Mouse (Mus musculus): ENCODE results near the gene Homer3. TPM values are rescaled to one million over a fixed set of nuclear protein-coding genes. Genes with fewer than 3 reads are reported as not detected.

The Homer3 gene
- polyA plus RNA-seq (2014; fragmentation: Nextera tagmentation; extraction: Ambion mirVana): 23.5 and 25.1 TPM in 2 replicates

- H3K4me3 ChIP-seq (replicated peaks; ENCODE audit: low read length): peak within 1 kb of the TSS; percentile 65
- H3K4me1 ChIP-seq (replicated peaks; ENCODE audit: control insufficient read depth, insufficient read depth, low read length): 0 out of 2 replicates have a peak, but pooled peaks cover 6% of the 10 kb centered on the region
- H3K4me2 ChIP-seq (replicated peaks): peak within 1 kb of the TSS; percentile 75
- H3K9me3 ChIP-seq (ENCODE audit: control insufficient read depth, low read length): no peaks in the 10 kb centered on the region
- DNase-seq (ENCODE audit: low spot score) (peak; percentile 80), ATAC-seq (ENCODE audit: low FRiP score) (peak; percentile 86)
- no peaks in the 10 kb centered on the region for H3K27me3 ChIP-seq (ENCODE audit: control insufficient read depth, insufficient read depth, low read length)
- H3K27ac ChIP-seq: peak within 1 kb of the TSS; percentile 33; the same call in 1 of the 2 replicates
- peaks cover 22% of the 10 kb centered on the region for H3K36me3 ChIP-seq (replicated peaks; ENCODE audit: control insufficient read depth, insufficient read depth)
- 2% methylated on average over 34 of the region's 36 CpGs for WGBS
- peak within 1 kb of the TSS; percentile 78 for H3K9ac ChIP-seq
These were observed at the start of gene Homer3 for GRCm38 (mm10) chr8:70282603-70283135. Homer3 (plus strand) TSS chr8:70282827.

GRCm38 (mm10) chr8:70233606-70234005, 49.0 kb upstream of the Homer3 start:
- 8% methylated on average over 13 of the region's 13 CpGs for WGBS
- DNase-seq (ENCODE audit: low spot score) (no peak), ATAC-seq (ENCODE audit: low FRiP score) (peak; percentile 31)
- Histone ChIP-seq H3K9me3 (ENCODE audit: control insufficient read depth, low read length) (no peaks in the 10 kb centered on the region), H3K4me3 (replicated peaks; ENCODE audit: low read length) (peak overlapping the region; percentile 78), H3K4me2 (replicated peaks) (peak overlapping the region; percentile 82), H3K27me3 (ENCODE audit: control insufficient read depth, insufficient read depth, low read length) (no peaks in the 10 kb centered on the region), H3K27ac (peak overlapping the region; percentile 90), H3K4me1 (replicated peaks; ENCODE audit: control insufficient read depth, insufficient read depth, low read length) (peaks cover 17% of the 10 kb centered on the region), H3K36me3 (replicated peaks; ENCODE audit: control insufficient read depth, insufficient read depth) (peaks cover 51% of the 10 kb centered on the region), H3K9ac (peak overlapping the region; percentile 85)

GRCm38 (mm10) chr8:70234080-70234780, 48.4 kb upstream of the Homer3 start, which contains the start of the genes Sugp2 and Armc6:
Sugp2 (plus strand) TSS chr8:70234226.
Armc6 (minus strand) TSS chr8:70234466.
- no peaks in the 10 kb centered on the region for H3K27me3 ChIP-seq (ENCODE audit: control insufficient read depth, insufficient read depth, low read length)
- H3K4me1 ChIP-seq (replicated peaks; ENCODE audit: control insufficient read depth, insufficient read depth, low read length): peaks cover 17% of the 10 kb centered on the region
- H3K4me3 ChIP-seq (replicated peaks; ENCODE audit: low read length): peak within 1 kb of the TSS; percentile 78
- H3K9me3 ChIP-seq (ENCODE audit: control insufficient read depth, low read length): no peaks in the 10 kb centered on the region
- ATAC-seq (ENCODE audit: low FRiP score): peak; percentile 96
- 0% methylated on average over 65 of the region's 67 CpGs for WGBS
- peak within 1 kb of the TSS; percentile 82 for H3K4me2 ChIP-seq (replicated peaks)
- peak; percentile 98 for DNase-seq (ENCODE audit: low spot score)
- peak within 1 kb of the TSS; percentile 85 for H3K9ac ChIP-seq
- peak within 1 kb of the TSS; percentile 90 for H3K27ac ChIP-seq
- H3K36me3 ChIP-seq (replicated peaks; ENCODE audit: control insufficient read depth, insufficient read depth): peaks cover 51% of the 10 kb centered on the region

- 0% methylated on average over 15 of the region's 15 CpGs for WGBS
- ATAC-seq (ENCODE audit: low FRiP score): no peak
- H3K4me2 ChIP-seq (replicated peaks): peak overlapping the region; percentile 82
- peaks cover 17% of the 10 kb centered on the region for H3K4me1 ChIP-seq (replicated peaks; ENCODE audit: control insufficient read depth, insufficient read depth, low read length)
- H3K4me3 ChIP-seq (replicated peaks; ENCODE audit: low read length): peak overlapping the region; percentile 78
- no peak for DNase-seq (ENCODE audit: low spot score)
- H3K36me3 ChIP-seq (replicated peaks; ENCODE audit: control insufficient read depth, insufficient read depth): peaks cover 51% of the 10 kb centered on the region
- no peaks in the 10 kb centered on the region for H3K27me3 ChIP-seq (ENCODE audit: control insufficient read depth, insufficient read depth, low read length)
- H3K27ac ChIP-seq: peak overlapping the region; percentile 90
- peak overlapping the region; percentile 85 for H3K9ac ChIP-seq
- H3K9me3 ChIP-seq (ENCODE audit: control insufficient read depth, low read length): no peaks in the 10 kb centered on the region
These were observed 47.9 kb upstream of the Homer3 start for GRCm38 (mm10) chr8:70234781-70235128.

- Histone ChIP-seq H3K4me1 (replicated peaks; ENCODE audit: control insufficient read depth, insufficient read depth, low read length) (peaks cover 17% of the 10 kb centered on the region), H3K27ac (no peak overlapping the region), H3K27me3 (ENCODE audit: control insufficient read depth, insufficient read depth, low read length) (no peaks in the 10 kb centered on the region), H3K4me3 (replicated peaks; ENCODE audit: low read length) (no peak overlapping the region), H3K4me2 (replicated peaks) (no peak overlapping the region), H3K9me3 (ENCODE audit: control insufficient read depth, low read length) (no peaks in the 10 kb centered on the region), H3K36me3 (replicated peaks; ENCODE audit: control insufficient read depth, insufficient read depth) (peaks cover 66% of the 10 kb centered on the region), H3K9ac (no peak overlapping the region)
- no peak for ATAC-seq (ENCODE audit: low FRiP score)
- DNase-seq (ENCODE audit: low spot score): no peak
- 88% methylated on average over 2 of the region's 2 CpGs for WGBS
These were observed 44.8 kb upstream of the Homer3 start for GRCm38 (mm10) chr8:70237842-70238241.

- Histone ChIP-seq H3K27ac (no peak overlapping the region), H3K36me3 (replicated peaks; ENCODE audit: control insufficient read depth, insufficient read depth) (peaks cover 92% of the 10 kb centered on the region), H3K27me3 (ENCODE audit: control insufficient read depth, insufficient read depth, low read length) (no peaks in the 10 kb centered on the region), H3K9me3 (ENCODE audit: control insufficient read depth, low read length) (no peaks in the 10 kb centered on the region), H3K4me2 (replicated peaks) (no peak overlapping the region), H3K9ac (no peak overlapping the region), H3K4me1 (replicated peaks; ENCODE audit: control insufficient read depth, insufficient read depth, low read length) (peaks cover 15% of the 10 kb centered on the region), H3K4me3 (replicated peaks; ENCODE audit: low read length) (no peak overlapping the region)
- no peak for DNase-seq (ENCODE audit: low spot score)
- no peak for ATAC-seq (ENCODE audit: low FRiP score)
- 93% methylated on average over 5 of the region's 5 CpGs for WGBS
These were observed 42.0 kb upstream of the Homer3 start for GRCm38 (mm10) chr8:70240642-70241041.

- H3K9ac ChIP-seq: no peak overlapping the region
- no peak overlapping the region for H3K27ac ChIP-seq
- no peaks in the 10 kb centered on the region for H3K27me3 ChIP-seq (ENCODE audit: control insufficient read depth, insufficient read depth, low read length)
- no peak overlapping the region for H3K4me3 ChIP-seq (replicated peaks; ENCODE audit: low read length)
- peaks cover 98% of the 10 kb centered on the region for H3K36me3 ChIP-seq (replicated peaks; ENCODE audit: control insufficient read depth, insufficient read depth)
- H3K4me2 ChIP-seq (replicated peaks): no peak overlapping the region
- H3K9me3 ChIP-seq (ENCODE audit: control insufficient read depth, low read length): no peaks in the 10 kb centered on the region
- peaks cover 9% of the 10 kb centered on the region for H3K4me1 ChIP-seq (replicated peaks; ENCODE audit: control insufficient read depth, insufficient read depth, low read length)
- DNase-seq (ENCODE audit: low spot score) (no peak), ATAC-seq (ENCODE audit: low FRiP score) (no peak)
- 96% methylated on average over 6 of the region's 6 CpGs for WGBS
These were observed 36.0 kb upstream of the Homer3 start for GRCm38 (mm10) chr8:70246622-70247021.

GRCm38 (mm10) chr8:70247841-70248240, 34.8 kb upstream of the Homer3 start:
- no peaks in the 10 kb centered on the region for H3K9me3 ChIP-seq (ENCODE audit: control insufficient read depth, low read length)
- ATAC-seq (ENCODE audit: low FRiP score) (no peak), DNase-seq (ENCODE audit: low spot score) (no peak)
- H3K27me3 ChIP-seq (ENCODE audit: control insufficient read depth, insufficient read depth, low read length): no peaks in the 10 kb centered on the region
- 86% methylated on average over 3 of the region's 3 CpGs for WGBS
- no peak overlapping the region for H3K9ac ChIP-seq
- no peak overlapping the region for H3K4me2 ChIP-seq (replicated peaks)
- H3K36me3 ChIP-seq (replicated peaks; ENCODE audit: control insufficient read depth, insufficient read depth): peaks cover 98% of the 10 kb centered on the region
- peaks cover 9% of the 10 kb centered on the region for H3K4me1 ChIP-seq (replicated peaks; ENCODE audit: control insufficient read depth, insufficient read depth, low read length)
- H3K27ac ChIP-seq: no peak overlapping the region
- H3K4me3 ChIP-seq (replicated peaks; ENCODE audit: low read length): no peak overlapping the region

GRCm38 (mm10) chr8:70254628-70255027, 28.0 kb upstream of the Homer3 start:
- H3K9me3 ChIP-seq (ENCODE audit: control insufficient read depth, low read length): no peaks in the 10 kb centered on the region
- no peaks in the 10 kb centered on the region for H3K27me3 ChIP-seq (ENCODE audit: control insufficient read depth, insufficient read depth, low read length)
- H3K4me2 ChIP-seq (replicated peaks): no peak overlapping the region
- H3K36me3 ChIP-seq (replicated peaks; ENCODE audit: control insufficient read depth, insufficient read depth): peaks cover 100% of the 10 kb centered on the region
- no peak overlapping the region for H3K27ac ChIP-seq
- H3K4me1 ChIP-seq (replicated peaks; ENCODE audit: control insufficient read depth, insufficient read depth, low read length): no peaks in the 10 kb centered on the region
- DNase-seq (ENCODE audit: low spot score) (no peak), ATAC-seq (ENCODE audit: low FRiP score) (no peak)
- no peak overlapping the region for H3K4me3 ChIP-seq (replicated peaks; ENCODE audit: low read length)
- no peak overlapping the region for H3K9ac ChIP-seq
- 83% methylated on average over 1 of the region's 1 CpGs for WGBS
